Mouse (Mus musculus) forebrain, embryonic 14.5 days (tissue): ENCODE results near the gene Irf8. TPM values are rescaled to one million over a fixed set of nuclear protein-coding genes. Genes with fewer than 3 reads are reported as not detected.
"Not testable (repeated sequence)": the region's sequence is repeated elsewhere in the genome, so short reads cannot be mapped to it uniquely, and the experiment has no call there.

ENCODE experiments used
- ATAC-seq: fragments of 200-750 bp; cut with Nextera tagmentation; 2 replicates; pipeline ENCODE4 v1.8.0; 2017; ENCODE audit warnings: mild to moderate bottlenecking, moderate library complexity
- DNase-seq: peaks from one replicate; pipeline ENCODE4 v3.0.0-alpha.2; 2015; ENCODE audit warnings: low spot score
- H3K27ac ChIP-seq: fragments of 300-500 bp; sonication (generic); 2 replicates; pipeline ENCODE4 v1.5.1; 2014; ENCODE audit warnings: low read depth, mild to moderate bottlenecking, control low read depth, low read length, moderate library complexity
- H3K27me3 ChIP-seq: fragments of 300-500 bp; sonication (generic); replicated peaks from 2 replicates; pipeline ENCODE4 v1.6.1; 2014; ENCODE audit warnings: low read length, control low read depth, mixed read lengths; ENCODE audit not compliant: control insufficient read depth, insufficient read depth
- H3K36me3 ChIP-seq: fragments of 300-500 bp; sonication (generic); 2 replicates; pipeline ENCODE4 v1.6.1; 2014; ENCODE audit warnings: low read length, control low read depth; ENCODE audit not compliant: control insufficient read depth, insufficient read depth
- H3K4me1 ChIP-seq: fragments of 300-500 bp; sonication (generic); 2 replicates; pipeline ENCODE4 v1.6.1; 2014; ENCODE audit warnings: antibody characterized with exemption, low read length, control low read depth; ENCODE audit not compliant: control insufficient read depth, insufficient read depth
- H3K4me2 ChIP-seq: fragments of 300-500 bp; sonication (generic); 2 replicates; pipeline ENCODE4 v1.6.1; 2014; ENCODE audit warnings: mild to moderate bottlenecking, control low read depth, low read length
- H3K4me3 ChIP-seq: fragments of 300-500 bp; sonication (generic); 2 replicates; pipeline ENCODE4 v1.5.1; 2014; ENCODE audit warnings: low read depth, low read length, control low read depth
- H3K9ac ChIP-seq: fragments of 300-500 bp; sonication (generic); 2 replicates; pipeline ENCODE4 v1.6.1; 2014; ENCODE audit warnings: mild to moderate bottlenecking, low read length, control low read depth, moderate library complexity
- H3K9me3 ChIP-seq: fragments of 300-500 bp; sonication (generic); replicated peaks from 2 replicates; pipeline ENCODE4 v1.6.1; 2016; ENCODE audit warnings: low read length, control low read depth, mixed read lengths; ENCODE audit not compliant: control insufficient read depth
- whole genome bisulfite sequencing: fragments of 180-500 bp; shearing (Covaris S2); extraction: QIAGEN DNeasy Blood & Tissue Kit; methylation state at CpG from one replicate; pipeline ENCODE4 v1.1.7; 2014; 5-methylcytosine and 5-hydroxymethylcytosine counted together
- polyA plus RNA-seq: library from polyadenylated mRNA; unstranded; fragments of >200 nt; fragmentation: Nextera tagmentation; extraction: Ambion mirVana; gene quantifications from 2 replicates; pipeline ENCODE4 v1.2.1, GENCODE M21; 2014

Gene Irf8
- polyA plus RNA-seq, 1 experiment from 2014 or later: 4.1 TPM

DNA sequence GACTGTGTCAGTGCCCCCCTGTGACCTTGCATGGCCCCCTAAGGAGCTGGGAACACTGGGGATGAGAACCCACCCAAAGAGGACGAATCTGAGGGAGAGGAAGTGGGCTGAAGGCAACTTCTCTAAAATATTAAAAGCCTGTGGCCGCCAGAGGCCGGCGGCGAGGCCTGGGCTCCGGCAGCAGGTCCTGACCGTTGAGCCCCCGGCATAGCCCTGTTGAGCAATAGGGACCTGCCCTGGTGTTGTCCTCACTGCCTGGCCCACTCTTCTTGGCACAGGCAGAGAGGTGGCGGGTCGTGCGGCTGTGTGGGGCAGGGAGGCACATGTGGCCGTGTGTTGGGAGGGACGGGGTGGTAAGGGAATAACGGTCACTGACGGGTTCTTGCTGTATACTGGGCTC, 56.6 kb downstream of the Irf8 start:
- ATAC-seq (no peak), DNase-seq (no peak)
- H3K36me3 ChIP-seq: no peaks in the 10 kb centered on the region
- H3K4me1 ChIP-seq: no peaks in the 10 kb centered on the region
- H3K9me3 ChIP-seq: no peaks in the 10 kb centered on the region
- WGBS: 85% methylated on average over 15 of the region's 15 CpGs
- H3K9ac ChIP-seq: no peak overlapping the region
- no peak overlapping the region for H3K27ac ChIP-seq
- H3K4me2 ChIP-seq: no peak overlapping the region
- no peaks in the 10 kb centered on the region for H3K27me3 ChIP-seq
- H3K4me3 ChIP-seq: no peak overlapping the region

DNA sequence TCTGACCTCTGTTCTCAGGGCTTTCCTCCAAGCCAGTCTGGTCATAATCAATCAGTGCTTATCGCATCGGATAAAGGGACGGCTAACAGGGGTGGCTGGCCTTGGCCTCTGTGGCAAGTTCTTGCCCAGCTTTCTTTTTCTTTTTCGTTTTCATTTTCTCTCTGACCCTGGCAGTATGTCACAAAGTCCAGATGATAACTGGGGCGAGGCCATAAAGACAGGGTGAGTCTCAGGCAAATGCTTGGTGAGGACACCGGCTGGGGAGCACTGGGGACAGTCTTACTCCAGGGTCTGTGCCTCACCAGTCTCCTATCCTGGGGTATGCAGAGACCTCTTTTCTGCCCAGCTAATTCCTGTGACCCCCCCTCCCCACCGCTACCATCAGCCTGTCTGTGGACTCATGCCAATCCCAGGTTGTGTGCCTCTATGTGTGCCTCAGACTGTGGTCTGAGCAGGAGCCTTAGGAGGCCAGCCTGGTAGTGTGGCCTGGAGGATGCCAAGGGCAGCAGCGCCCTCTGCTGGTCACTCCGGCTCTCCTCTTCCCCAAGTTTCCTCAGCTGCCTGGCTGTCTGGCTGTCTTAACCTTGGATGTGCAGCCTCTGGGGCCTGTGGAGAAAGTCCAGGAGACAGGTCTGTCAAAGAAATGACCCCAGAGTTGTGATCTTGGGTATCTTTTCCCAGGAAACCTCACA, 59.9 kb downstream of the Irf8 start:
- H3K4me3 ChIP-seq: no peak overlapping the region
- 54% methylated on average over 9 of the region's 9 CpGs for WGBS
- H3K27me3 ChIP-seq: 0 out of 2 replicates have a peak, but pooled peaks cover 4% of the 10 kb centered on the region
- no peaks in the 10 kb centered on the region for H3K36me3 ChIP-seq
- no peaks in the 10 kb centered on the region for H3K9me3 ChIP-seq
- H3K9ac ChIP-seq: no peak overlapping the region
- H3K27ac ChIP-seq: no peak overlapping the region
- no peaks in the 10 kb centered on the region for H3K4me1 ChIP-seq
- peak; percentile 81 for DNase-seq
- ATAC-seq: peak; percentile 70
- no peak overlapping the region for H3K4me2 ChIP-seq

DNA sequence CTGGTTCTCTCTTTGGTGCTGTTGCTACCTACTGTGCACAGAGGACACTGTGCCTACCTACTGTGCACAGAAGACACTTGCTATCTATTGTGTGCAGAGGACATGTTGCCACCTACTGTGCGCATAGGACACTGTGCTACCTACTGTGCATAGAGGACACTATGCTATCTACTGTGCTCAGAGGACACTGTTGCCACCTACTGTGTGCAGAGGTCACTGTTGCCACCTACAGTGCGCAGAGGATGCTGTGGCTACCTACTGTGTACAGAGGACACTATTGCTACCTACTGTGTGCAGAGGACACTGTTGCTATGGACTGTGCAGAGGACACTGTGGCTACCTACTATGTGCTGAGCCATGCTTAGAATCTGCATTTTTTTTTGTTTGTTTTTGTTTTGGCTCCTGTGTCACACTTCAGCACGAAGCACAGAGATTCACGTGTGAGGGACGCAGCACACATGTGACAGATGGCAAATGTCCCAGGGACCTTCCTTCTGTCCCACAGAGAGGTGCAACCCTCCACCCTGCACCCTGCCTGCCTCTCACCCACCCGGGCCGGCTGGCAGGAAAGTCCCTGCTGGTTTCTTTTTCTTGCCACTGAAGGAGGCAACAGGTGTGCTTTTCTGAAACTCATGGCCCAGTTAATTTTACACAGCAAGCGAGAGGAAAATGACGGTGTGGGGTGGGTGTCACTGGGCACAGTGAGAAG, 61.0 kb downstream of the Irf8 start:
- Histone ChIP-seq H3K4me1 (no peaks in the 10 kb centered on the region), H3K27me3 (0 out of 2 replicates have a peak, but pooled peaks cover 4% of the 10 kb centered on the region), H3K9ac (no peak overlapping the region), H3K9me3 (no peaks in the 10 kb centered on the region), H3K4me2 (no peak overlapping the region), H3K36me3 (no peaks in the 10 kb centered on the region), H3K27ac (no peak overlapping the region), H3K4me3 (no peak overlapping the region)
- WGBS: 87% methylated on average over 9 of the region's 9 CpGs
- no peak for DNase-seq
- no peak for ATAC-seq

DNA sequence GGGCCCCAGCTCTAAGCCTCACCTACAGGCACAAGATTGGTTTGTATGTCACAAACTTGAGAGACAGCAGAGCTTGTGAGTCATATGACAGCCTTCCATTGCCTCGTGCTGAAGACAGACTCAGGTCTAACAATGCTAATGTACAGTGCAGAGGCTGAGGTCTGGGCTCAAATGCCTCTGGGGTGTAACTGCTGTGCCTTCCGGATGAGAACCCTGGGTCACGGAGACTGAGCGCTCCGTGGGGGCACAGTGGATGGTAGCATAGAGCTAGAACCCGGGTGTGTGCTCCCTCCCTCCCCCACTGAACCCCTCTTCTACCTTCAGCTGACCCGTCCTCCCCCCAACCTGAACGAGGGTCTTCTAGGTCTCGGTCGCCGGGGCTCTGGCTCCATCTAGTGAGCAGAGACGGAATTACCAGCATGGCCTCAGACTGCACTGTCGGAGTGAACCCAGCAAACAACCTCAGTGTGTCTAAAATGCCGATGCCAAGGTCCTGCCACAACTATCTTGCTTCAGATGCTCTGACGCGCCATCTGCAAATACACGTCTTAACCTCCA, 64.2 kb downstream of the Irf8 start:
- H3K27me3 ChIP-seq: 0 out of 2 replicates have a peak, but pooled peaks cover 4% of the 10 kb centered on the region
- DNase-seq (peak; percentile 63), ATAC-seq (0 out of 2 replicates have a peak, but pooled peaks have one; percentile 57)
- 3% methylated on average over 17 of the region's 17 CpGs for WGBS
- H3K9ac ChIP-seq: no peak overlapping the region
- H3K4me2 ChIP-seq: peak overlapping the region; percentile 28; the same call in 1 of the 2 replicates
- no peaks in the 10 kb centered on the region for H3K4me1 ChIP-seq
- H3K9me3 ChIP-seq: no peaks in the 10 kb centered on the region
- no peaks in the 10 kb centered on the region for H3K36me3 ChIP-seq
- no peak overlapping the region for H3K4me3 ChIP-seq
- no peak overlapping the region for H3K27ac ChIP-seq

DNA sequence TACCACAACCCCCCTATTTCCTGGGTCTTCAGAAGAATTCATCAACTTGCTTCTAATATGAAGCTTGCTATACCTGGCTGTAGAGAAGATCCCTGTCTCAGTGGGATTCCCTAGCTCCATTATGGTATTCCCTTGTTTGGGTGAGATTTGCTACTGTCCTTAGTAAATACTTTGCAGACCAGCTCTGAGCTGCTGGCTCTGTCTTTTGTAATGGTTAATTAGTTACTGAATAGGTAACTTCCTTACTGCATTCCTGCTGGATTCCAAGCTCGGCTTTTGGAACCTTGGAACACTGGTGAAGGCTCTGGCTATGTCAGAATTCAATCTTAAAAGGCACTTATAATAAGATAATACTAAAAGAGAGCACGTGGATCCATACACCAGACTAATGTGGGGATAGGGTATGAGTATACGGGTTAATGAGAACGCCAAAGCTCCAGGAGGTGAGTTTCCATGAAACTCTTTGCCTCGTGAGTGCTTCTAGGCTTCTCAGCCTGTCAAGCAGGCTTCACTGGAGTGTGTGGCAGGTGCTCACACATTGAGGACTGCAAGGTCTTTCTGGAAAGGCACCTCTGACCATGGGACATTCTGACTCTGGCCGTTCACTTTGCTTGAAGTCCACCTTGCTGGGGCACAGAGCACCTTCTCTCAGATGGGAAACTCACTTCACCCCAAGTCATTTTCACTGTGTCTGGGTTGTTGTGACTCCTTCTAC, 67.7 kb downstream of the Irf8 start:
- not testable (repeated sequence) for H3K27ac ChIP-seq, H3K36me3 ChIP-seq, ATAC-seq, H3K4me3 ChIP-seq, H3K4me2 ChIP-seq, H3K9me3 ChIP-seq, H3K27me3 ChIP-seq, H3K9ac ChIP-seq, H3K4me1 ChIP-seq, DNase-seq
- 34% methylated on average over 6 of the region's 6 CpGs for WGBS

DNA sequence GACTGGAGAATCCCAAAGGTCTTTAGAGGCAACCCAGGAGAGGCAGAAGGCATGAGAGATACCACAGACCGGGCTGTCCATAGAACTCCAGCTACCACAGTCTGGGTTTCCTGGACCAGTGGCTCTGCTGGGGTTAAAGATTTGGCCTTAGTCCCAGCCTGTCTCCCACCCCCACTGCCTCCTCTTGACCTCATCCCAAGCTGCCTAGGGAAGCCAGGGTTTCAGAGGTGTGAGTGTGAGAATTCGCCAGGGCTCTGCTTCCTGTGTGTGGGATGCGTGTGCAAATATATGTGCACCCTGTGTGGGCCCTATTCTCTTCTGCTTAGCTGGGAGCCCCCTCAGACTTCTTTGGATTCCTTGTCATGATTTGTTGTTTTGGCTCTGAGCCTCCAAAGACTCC, 68.6 kb downstream of the Irf8 start:
- no peaks in the 10 kb centered on the region for H3K9me3 ChIP-seq
- WGBS: 78% methylated on average over 3 of the region's 3 CpGs
- H3K4me1 ChIP-seq: no peaks in the 10 kb centered on the region
- no peak overlapping the region for H3K27ac ChIP-seq
- DNase-seq (no peak), ATAC-seq (no peak)
- H3K27me3 ChIP-seq: 0 out of 2 replicates have a peak, but pooled peaks cover 4% of the 10 kb centered on the region
- no peak overlapping the region for H3K9ac ChIP-seq
- H3K4me3 ChIP-seq: no peak overlapping the region
- no peak overlapping the region for H3K4me2 ChIP-seq
- no peaks in the 10 kb centered on the region for H3K36me3 ChIP-seq

Other genes with a start within 250 kb of the Irf8 start
- gene Gins2, start 147.1 kb upstream of the Irf8 start, polyA plus RNA-seq: 33.4 and 44.1 TPM in 2 replicates
- gene 1190005I06Rik, start 88.7 kb upstream of the Irf8 start, polyA plus RNA-seq: 7.1 and 8.3 TPM in 2 replicates
- gene Gm27021, start 68.3 kb upstream of the Irf8 start, polyA plus RNA-seq: 2.9 and 6.9 TPM in 2 replicates
- gene Cox4i1, start 68.1 kb upstream of the Irf8 start, polyA plus RNA-seq: 1,002 and 1,092 TPM in 2 replicates
- gene Emc8, start 67.8 kb upstream of the Irf8 start, polyA plus RNA-seq: 193 and 216 TPM in 2 replicates